Mouse (Mus musculus): Measurements from ENCODE around the gene Fads2. TPM values are rescaled to one million over a fixed set of nuclear protein-coding genes. Genes with fewer than 3 reads are reported as not detected.
"Not testable (repeated sequence)": the region's sequence is repeated elsewhere in the genome, so short reads cannot be mapped to it uniquely, and the experiment has no call there.

Gene Fads2
- 100 to 1,000 TPM; 140 to 145 TPM for total RNA-seq (2021)
- long read RNA-seq, transcript Fads2-201 (12 exons, 3,150 nt): major isoform, 261 of 299 reads
- long read RNA-seq, partial matches to known transcripts: 30 of 299 reads
- long read RNA-seq, other reads (novel, unspliced or antisense): 8 of 299 reads

GRCm38 (mm10) chr19:10101341-10102053 lies at the start of gene Fads2:
Fads2 (minus strand) TSS chr19:10101746.
- peak; percentile 87 to 92 for DNase-seq (ENCODE audit: low spot score in 2 of 2)

GRCm38 (mm10) chr19:10149189-10149588 lies 47.6 kb upstream of the Fads2 start:
- DNase-seq (ENCODE audit: low spot score in 2 of 2): no peak

- DNase-seq (ENCODE audit: low spot score in 2 of 2): no peak
Measured at GRCm38 (mm10) chr19:10148555-10148954, 47.0 kb upstream of the Fads2 start.

- no peak for DNase-seq (ENCODE audit: low spot score in 2 of 2)
Measured at GRCm38 (mm10) chr19:10144464-10144863, 42.9 kb upstream of the Fads2 start.

GRCm38 (mm10) chr19:10143667-10144066 lies 42.1 kb upstream of the Fads2 start:
- no peak for DNase-seq (ENCODE audit: low spot score in 2 of 2)

GRCm38 (mm10) chr19:10139736-10140135 lies 38.2 kb upstream of the Fads2 start:
- DNase-seq (ENCODE audit: low spot score in 2 of 2): no peak

- no peak for DNase-seq (ENCODE audit: low spot score in 2 of 2)
Measured at GRCm38 (mm10) chr19:10137423-10137822, 35.9 kb upstream of the Fads2 start.

GRCm38 (mm10) chr19:10134692-10135091 lies 33.1 kb upstream of the Fads2 start:
- DNase-seq (ENCODE audit: low spot score in 2 of 2): no peak

GRCm38 (mm10) chr19:10129547-10129946 lies 28.0 kb upstream of the Fads2 start:
- not testable (repeated sequence) for DNase-seq (ENCODE audit: low spot score in 2 of 2)

- DNase-seq (ENCODE audit: low spot score in 2 of 2): no peak
Measured at GRCm38 (mm10) chr19:10126479-10127250, 25.1 kb upstream of the Fads2 start.

GRCm38 (mm10) chr19:10123892-10124634 lies 22.5 kb upstream of the Fads2 start:
- peak; percentile 22 to 48 for DNase-seq (ENCODE audit: low spot score in 2 of 2)

GRCm38 (mm10) chr19:10122021-10122631 lies 20.6 kb upstream of the Fads2 start:
- DNase-seq (ENCODE audit: low spot score in 2 of 2): no peak

- no peak for DNase-seq (ENCODE audit: low spot score in 2 of 2)
Measured at GRCm38 (mm10) chr19:10116641-10117040, 15.1 kb upstream of the Fads2 start.

GRCm38 (mm10) chr19:10115373-10116158 lies 14.0 kb upstream of the Fads2 start:
- DNase-seq (ENCODE audit: low spot score in 2 of 2): no peak

GRCm38 (mm10) chr19:10112956-10113355 lies 11.4 kb upstream of the Fads2 start:
- DNase-seq (ENCODE audit: low spot score in 2 of 2): no peak

GRCm38 (mm10) chr19:10108666-10109065 lies 7.1 kb upstream of the Fads2 start:
- no peak for DNase-seq (ENCODE audit: low spot score in 2 of 2)

GRCm38 (mm10) chr19:10108129-10108528 lies 6.6 kb upstream of the Fads2 start:
- no peak for DNase-seq (ENCODE audit: low spot score in 2 of 2)

- no peak for DNase-seq (ENCODE audit: low spot score in 2 of 2)
Measured at GRCm38 (mm10) chr19:10107051-10107611, 5.6 kb upstream of the Fads2 start.

GRCm38 (mm10) chr19:10106634-10107033 lies 5.1 kb upstream of the Fads2 start:
- no peak for DNase-seq (ENCODE audit: low spot score in 2 of 2)

GRCm38 (mm10) chr19:10105034-10105493 lies 3.5 kb upstream of the Fads2 start:
- DNase-seq (ENCODE audit: low spot score in 2 of 2): no peak

All from layer of hippocampus, adult 18-20 months (tissue).